Mouse (Mus musculus) liver, embryonic 14.5 days (tissue): ENCODE results near the gene Gm49320.

ENCODE experiments used
- CTCF ChIP-seq: IDR thresholded peaks from 2 replicates; pipeline ENCODE4 v1.5.1; 2016; ENCODE audit warnings: antibody characterized with exemption, low read depth, control low read depth
- EP300 ChIP-seq: IDR thresholded peaks from 2 replicates; pipeline ENCODE4 v1.6.1; 2016; ENCODE audit warnings: antibody characterized with exemption, low read depth

GRCm38 (mm10) chr8:4222059-4222458 is 16.6 kb upstream of the Gm49320 start:
- no peak for TF ChIP-seq CTCF
- no peak for TF ChIP-seq EP300
